ENCODE assay signal across 20 mouse cellular contexts in genomic region chr4:151150842-151151241, GRCm38 (mm10).
DNase-seq lines count a peak whose midpoint lies in the region; ATAC-seq and TF ChIP-seq lines count a peak whose summit lies in the region.
"Had no signal": no experiment of that assay in that cellular context is flagged by ENCODE, and none has a peak within 500 bp of the region (broad histone marks: within the 10 kb centered on the region; RNA-seq: fewer than 3 reads in every experiment).

No protein-coding gene starts in this region.

- no peaks in the 10 kb centered on the region for H3K36me3 ChIP-seq in hindbrain, embryonic 14.5 days (replicated peaks; ENCODE audit: control insufficient read depth, insufficient read depth)
- H3K36me3 ChIP-seq: embryonic facial prominence, embryonic 10.5 days; heart, embryonic 13.5 days had no signal

- H3K27me3 ChIP-seq in hindbrain, embryonic 14.5 days (ENCODE audit: control insufficient read depth, insufficient read depth, low read length) = no peaks in the 10 kb centered on the region

- no peak overlapping the region for H3K9ac ChIP-seq in hindbrain, embryonic 14.5 days
- H3K9ac ChIP-seq: heart, embryonic 13.5 days; lung, embryonic 14.5 days had no signal

- 37% methylated on average over 11 of the region's 11 CpGs for WGBS in hindbrain, embryonic 14.5 days
- WGBS in lung, adult 2 months = 76% methylated on average over 11 of the region's 11 CpGs

- H3K27ac ChIP-seq in hindbrain, embryonic 14.5 days = peak overlapping the region; percentile 55
- H3K27ac ChIP-seq: heart, embryonic 13.5 days; macrophage had no signal

- TF ChIP-seq CTCF in lung, adult 2 months (IDR thresholded peaks at IDR 0.05; ENCODE audit: insufficient read depth, low read length) = no peak

- H3K4me2 ChIP-seq in hindbrain, embryonic 14.5 days (replicated peaks) = no peak overlapping the region
- H3K4me2 ChIP-seq: heart, embryonic 13.5 days; liver, embryonic 11.5 days; lung, embryonic 14.5 days had no signal

- TF ChIP-seq POLR2A in lung, adult 2 months (IDR thresholded peaks at IDR 0.05; ENCODE audit: borderline replicate concordance, extremely low read depth, low read depth, low read length) = no peak

- H3K9me3 ChIP-seq in hindbrain, embryonic 14.5 days (ENCODE audit: control insufficient read depth, low read length) = no peaks in the 10 kb centered on the region
- H3K9me3 ChIP-seq: embryonic facial prominence, embryonic 10.5 days; heart, embryonic 13.5 days had no signal

- DNase-seq in layer of hippocampus, adult 11-12 months (ENCODE audit: low spot score) = peak; percentile 45
- no peak for DNase-seq in layer of hippocampus, adult 9-10 months (ENCODE audit: low spot score)
- peak; percentile 67 to 81 for DNase-seq in right cerebral cortex, postnatal 10 days (ENCODE audit: low spot score in 2 of 2)
- DNase-seq in right cerebral cortex, adult 18-20 months = no peak
- DNase-seq in hindbrain, embryonic 14.5 days (ENCODE audit: low spot score) = no peak
- DNase-seq in spleen, postnatal 36 days (ENCODE audit: low spot score in 2 of 2) = no peak
- no peak for DNase-seq in lung, adult 2 months
- DNase-seq in urinary bladder, postnatal 14 days (ENCODE audit: low spot score) = no peak
- DNase-seq: adrenal gland, adult 2 months; cerebellum, adult 11-12 months; heart, postnatal 4 days; kidney, adult 18-20 months; kidney, postnatal 10 days; left cerebral cortex, postnatal 4 days; lung, embryonic 14.5 days; thymus, adult 2 months had no signal

- peaks cover 33% of the 10 kb centered on the region for H3K4me1 ChIP-seq in hindbrain, embryonic 14.5 days (replicated peaks; ENCODE audit: control insufficient read depth, insufficient read depth, low read length)
- H3K4me1 ChIP-seq in lung, adult 2 months (ENCODE audit: control insufficient read depth, insufficient read depth, low read length) = no peaks in the 10 kb centered on the region

- no peak overlapping the region for H3K4me3 ChIP-seq in hindbrain, embryonic 14.5 days (replicated peaks; ENCODE audit: low read length)
- no peak overlapping the region for H3K4me3 ChIP-seq in lung, adult 2 months (replicated peaks; ENCODE audit: extremely low read depth, low read depth, low read length)
- H3K4me3 ChIP-seq: embryonic facial prominence, embryonic 10.5 days; heart, embryonic 13.5 days had no signal

- no peak for ATAC-seq in hindbrain, embryonic 14.5 days (ENCODE audit: low FRiP score)

Comparison
In these comparisons a context has a peak if more than half of its experiments do, and no peak if none do; other contexts are left out.
1. DNase-seq: peak in layer of hippocampus, adult 11-12 months (single experiment) and right cerebral cortex, postnatal 10 days (2 of 2); none in layer of hippocampus, adult 9-10 months (single experiment), right cerebral cortex, adult 18-20 months (single experiment), hindbrain, embryonic 14.5 days (single experiment), spleen, postnatal 36 days (0 of 2), lung, adult 2 months (single experiment) and urinary bladder, postnatal 14 days (single experiment).